Mouse (Mus musculus): ENCODE results near the gene S100a10. TPM values are rescaled to one million over a fixed set of nuclear protein-coding genes. Genes with fewer than 3 reads are reported as not detected.
A peak's percentile ranks its signal among the peaks of the same experiment; 100 is the strongest.

The S100a10 gene
- total and polyA plus RNA-seq, 2 experiments from 2014 or later, result 68.9 to 134 TPM

- no peaks in the 10 kb centered on the region for H3K36me3 ChIP-seq (ENCODE audit: insufficient read depth, low read length)
- no peak for TF ChIP-seq CTCF (IDR thresholded peaks at IDR 0.05)
- H3K9ac ChIP-seq (replicated peaks; ENCODE audit: low read length, poor library complexity, severe bottlenecking), result peak within 1 kb of the TSS; percentile 61
- peak within 1 kb of the TSS; percentile 45 for H3K4me3 ChIP-seq (ENCODE audit: low read depth, low read length)
- peaks cover 4% of the 10 kb centered on the region; the same call in 1 of the 2 replicates for H3K27me3 ChIP-seq (ENCODE audit: insufficient read depth, low read length)
- peak within 1 kb of the TSS; percentile 88 for H3K4me2 ChIP-seq (ENCODE audit: low read depth, low read length, poor library complexity, severe bottlenecking)
- no peaks in the 10 kb centered on the region for H3K9me3 ChIP-seq (ENCODE audit: low read length)
- 0 out of 2 replicates have a peak within 1 kb of the TSS, but pooled peaks have one; percentile 48 for H3K27ac ChIP-seq (ENCODE audit: low read depth, low read length)
- ATAC-seq (ENCODE audit: low FRiP score), result peak; percentile 74
- 0 out of 2 replicates have a peak, but pooled peaks cover 2% of the 10 kb centered on the region for H3K4me1 ChIP-seq (ENCODE audit: insufficient read depth, low read length)
- DNase-seq (ENCODE audit: low spot score), result peak; percentile 2
- under 1% methylated on average over 38 of the region's 38 CpGs for WGBS
Measured at GRCm38 (mm10) chr3:93520330-93521193, 34.3 kb upstream of the S100a10 start, which contains the start of gene S100a11. Gene S100a11, plus strand, starts transcription at chr3:93520488.

DNA sequence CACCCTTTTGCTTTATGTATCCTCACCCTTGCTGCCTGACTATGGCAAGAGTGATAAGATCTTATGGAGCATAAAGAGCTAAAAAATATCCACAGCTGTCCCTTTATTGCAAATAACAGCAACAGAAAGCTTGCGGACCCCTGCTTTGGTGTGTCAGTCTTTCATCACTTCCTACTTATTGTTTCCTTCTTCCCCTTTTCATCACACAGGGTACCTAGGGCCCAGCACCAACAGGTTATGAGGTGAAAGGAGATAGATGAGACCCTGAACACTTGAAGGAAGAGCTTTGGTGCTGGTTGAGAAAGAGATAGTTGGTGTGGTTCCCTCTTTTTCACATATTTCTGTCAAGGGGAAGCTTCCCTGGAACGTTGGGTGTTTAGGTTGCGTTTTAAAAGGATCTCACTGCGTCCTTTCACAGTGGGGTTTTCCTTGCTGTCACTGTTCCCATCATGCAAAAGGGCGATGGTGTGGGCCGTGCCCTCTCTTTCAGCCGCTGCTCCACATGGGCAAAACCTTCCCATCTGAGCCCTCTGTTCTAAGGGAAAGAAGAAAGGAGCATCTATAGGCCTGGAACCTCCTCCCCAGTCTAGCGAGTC, 33.3 kb upstream of the S100a10 start:
- ATAC-seq (ENCODE audit: low FRiP score) (no peak), DNase-seq (ENCODE audit: low spot score) (no peak)
- H3K4me1 ChIP-seq (ENCODE audit: insufficient read depth, low read length), result 0 out of 2 replicates have a peak, but pooled peaks cover 2% of the 10 kb centered on the region
- H3K9me3 ChIP-seq (ENCODE audit: low read length), result no peaks in the 10 kb centered on the region
- peak overlapping the region; percentile 88; the same call in 1 of the 2 replicates for H3K4me2 ChIP-seq (ENCODE audit: low read depth, low read length, poor library complexity, severe bottlenecking)
- H3K4me3 ChIP-seq (ENCODE audit: low read depth, low read length), result no peak overlapping the region
- no peak overlapping the region for H3K27ac ChIP-seq (ENCODE audit: low read depth, low read length)
- no peak for TF ChIP-seq CTCF (IDR thresholded peaks at IDR 0.05)
- 89% methylated on average over 8 of the region's 8 CpGs for WGBS
- no peak overlapping the region for H3K9ac ChIP-seq (replicated peaks; ENCODE audit: low read length, poor library complexity, severe bottlenecking)
- H3K36me3 ChIP-seq (ENCODE audit: insufficient read depth, low read length), result no peaks in the 10 kb centered on the region
- peaks cover 4% of the 10 kb centered on the region; the same call in 1 of the 2 replicates for H3K27me3 ChIP-seq (ENCODE audit: insufficient read depth, low read length)

GRCm38 (mm10) chr3:93522611-93523010, 32.3 kb upstream of the S100a10 start:
- H3K9ac ChIP-seq (replicated peaks; ENCODE audit: low read length, poor library complexity, severe bottlenecking), result no peak overlapping the region
- no peak overlapping the region for H3K4me3 ChIP-seq (ENCODE audit: low read depth, low read length)

GRCm38 (mm10) chr3:93527300-93527699, 27.6 kb upstream of the S100a10 start:
- no peak for ATAC-seq (ENCODE audit: low FRiP score)
- H3K4me2 ChIP-seq (ENCODE audit: low read depth, low read length, poor library complexity, severe bottlenecking), result no peak overlapping the region
- H3K27me3 ChIP-seq (ENCODE audit: insufficient read depth, low read length), result no peaks in the 10 kb centered on the region
- no peaks in the 10 kb centered on the region for H3K9me3 ChIP-seq (ENCODE audit: low read length)
- no peak overlapping the region for H3K27ac ChIP-seq (ENCODE audit: low read depth, low read length)
- no peak for DNase-seq (ENCODE audit: low spot score)
- no peaks in the 10 kb centered on the region for H3K36me3 ChIP-seq (ENCODE audit: insufficient read depth, low read length)
- no peaks in the 10 kb centered on the region for H3K4me1 ChIP-seq (ENCODE audit: insufficient read depth, low read length)
- no peak overlapping the region for H3K9ac ChIP-seq (replicated peaks; ENCODE audit: low read length, poor library complexity, severe bottlenecking)
- 90% methylated on average over 3 of the region's 3 CpGs for WGBS
- H3K4me3 ChIP-seq (ENCODE audit: low read depth, low read length), result no peak overlapping the region
- TF ChIP-seq CTCF (IDR thresholded peaks at IDR 0.05), result no peak

More at GRCm38 (mm10) chr3:93522611-93523010, 32.3 kb upstream of the S100a10 start:
- Histone ChIP-seq H3K4me1 (ENCODE audit: insufficient read depth, low read length) (0 out of 2 replicates have a peak, but pooled peaks cover 2% of the 10 kb centered on the region), H3K4me2 (ENCODE audit: low read depth, low read length, poor library complexity, severe bottlenecking) (no peak overlapping the region), H3K27ac (ENCODE audit: low read depth, low read length) (no peak overlapping the region), H3K27me3 (ENCODE audit: insufficient read depth, low read length) (peaks cover 4% of the 10 kb centered on the region; the same call in 1 of the 2 replicates), H3K36me3 (ENCODE audit: insufficient read depth, low read length) (no peaks in the 10 kb centered on the region), H3K9me3 (ENCODE audit: low read length) (no peaks in the 10 kb centered on the region)
- ATAC-seq (ENCODE audit: low FRiP score), result no peak
- peak; percentile 58 for DNase-seq (ENCODE audit: low spot score)
- WGBS, result 47% methylated on average over 7 of the region's 7 CpGs
- peak; percentile 78 for TF ChIP-seq CTCF (IDR thresholded peaks at IDR 0.05)

DNA sequence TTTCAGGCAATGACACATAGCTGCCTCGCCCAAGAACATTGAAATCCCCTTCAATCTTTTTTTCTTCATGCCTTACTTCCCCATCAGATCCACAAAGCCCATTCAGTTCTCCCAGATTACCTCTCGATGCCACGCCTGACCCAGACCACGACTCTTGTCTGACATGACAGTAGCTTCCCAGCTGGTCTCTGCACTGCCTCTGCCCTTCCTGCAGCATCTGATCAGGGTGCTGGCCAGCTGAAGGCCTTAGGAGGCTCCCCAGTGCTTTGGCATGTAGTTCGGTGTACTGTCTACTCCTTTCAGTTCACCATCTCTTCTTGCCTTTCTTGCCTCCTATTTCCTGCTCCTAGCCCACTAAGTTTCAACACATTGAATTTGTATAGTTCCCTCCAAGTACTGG, 26.1 kb upstream of the S100a10 start:
- 87% methylated on average over 5 of the region's 5 CpGs for WGBS
- no peak for TF ChIP-seq CTCF (IDR thresholded peaks at IDR 0.05)
- Histone ChIP-seq H3K4me2 (ENCODE audit: low read depth, low read length, poor library complexity, severe bottlenecking) (no peak overlapping the region), H3K4me1 (ENCODE audit: insufficient read depth, low read length) (no peaks in the 10 kb centered on the region), H3K27ac (ENCODE audit: low read depth, low read length) (no peak overlapping the region), H3K4me3 (ENCODE audit: low read depth, low read length) (no peak overlapping the region), H3K36me3 (ENCODE audit: insufficient read depth, low read length) (no peaks in the 10 kb centered on the region), H3K9me3 (ENCODE audit: low read length) (no peaks in the 10 kb centered on the region), H3K27me3 (ENCODE audit: insufficient read depth, low read length) (no peaks in the 10 kb centered on the region), H3K9ac (replicated peaks; ENCODE audit: low read length, poor library complexity, severe bottlenecking) (no peak overlapping the region)
- ATAC-seq (ENCODE audit: low FRiP score) (no peak), DNase-seq (ENCODE audit: low spot score) (no peak)

All from midbrain, postnatal 0 days (tissue).